Mouse (Mus musculus) kidney, postnatal 0 days (tissue): ENCODE measurements around the gene Scel. TPM values are rescaled to one million over a fixed set of nuclear protein-coding genes. Genes with fewer than 3 reads are reported as not detected.
A peak's percentile ranks its signal among the peaks of the same experiment; 100 is the strongest.

Experiments
- ATAC-seq: fragments of 200-750 bp; cut with Nextera tagmentation; replicated peaks from 2 replicates; pipeline ENCODE4 v1.8.0; 2017; ENCODE audit warnings: low read depth, moderate number of reproducible peaks, moderate TSS enrichment, moderate library complexity; ENCODE audit not compliant: low FRiP score
- DNase-seq: peaks from one replicate; pipeline ENCODE4 v3.0.0-alpha.2; 2016; ENCODE audit warnings: low spot score
- H3K27ac ChIP-seq: fragments of 300-500 bp; sonication (generic); 2 replicates; pipeline ENCODE4 v1.5.1; 2014; ENCODE audit warnings: mild to moderate bottlenecking
- H3K27me3 ChIP-seq: fragments of 300-500 bp; sonication (generic); 2 replicates; pipeline ENCODE4 v1.6.1; 2014; ENCODE audit warnings: low read length, mixed read lengths; ENCODE audit not compliant: insufficient read depth
- H3K36me3 ChIP-seq: fragments of 300-500 bp; sonication (generic); 2 replicates; pipeline ENCODE4 v1.6.1; 2014; ENCODE audit warnings: low read length, mixed read lengths; ENCODE audit not compliant: insufficient read depth
- H3K4me1 ChIP-seq: fragments of 300-500 bp; sonication (generic); replicated peaks from 2 replicates; pipeline ENCODE4 v1.6.1; 2014; ENCODE audit warnings: antibody characterized with exemption, low read length, mixed read lengths; ENCODE audit not compliant: insufficient read depth
- H3K4me2 ChIP-seq: fragments of 300-500 bp; sonication (generic); 2 replicates; pipeline ENCODE4 v1.6.1; 2014; ENCODE audit warnings: mild to moderate bottlenecking, low read length, moderate library complexity, mixed read lengths
- H3K4me3 ChIP-seq: fragments of 300-500 bp; sonication (generic); replicated peaks from 2 replicates; pipeline ENCODE4 v1.5.1; 2014; ENCODE audit warnings: low read depth, low read length
- H3K9ac ChIP-seq: fragments of 300-500 bp; sonication (generic); 2 replicates; pipeline ENCODE4 v1.6.1; 2014; ENCODE audit warnings: low read depth, low read length
- H3K9me3 ChIP-seq: fragments of 300-500 bp; sonication (generic); replicated peaks from 2 replicates; pipeline ENCODE4 v1.6.1; 2016; ENCODE audit warnings: low read length, inconsistent platforms, mixed read lengths
- CTCF ChIP-seq: IDR thresholded peaks from 2 replicates; pipeline ENCODE4 v1.5.1; 2016; ENCODE audit warnings: antibody characterized with exemption, low read depth, mild to moderate bottlenecking, moderate library complexity
- WGBS: fragments of 180-500 bp; shearing (Covaris S2); extraction: QIAGEN DNeasy Blood & Tissue Kit; methylation state at CpG from one replicate; pipeline ENCODE4 v1.1.7; 2014; 5-methylcytosine and 5-hydroxymethylcytosine counted together
- polyA plus RNA-seq: library from polyadenylated mRNA; unstranded; fragments of >200 nt; fragmentation: Nextera tagmentation; extraction: Ambion mirVana; gene quantifications from 2 replicates; pipeline ENCODE4 v1.2.1, GENCODE M21; 2015

Gene Scel
- polyA plus RNA-seq, 1 experiment from 2014 or later, result 4.1 TPM

DNA sequence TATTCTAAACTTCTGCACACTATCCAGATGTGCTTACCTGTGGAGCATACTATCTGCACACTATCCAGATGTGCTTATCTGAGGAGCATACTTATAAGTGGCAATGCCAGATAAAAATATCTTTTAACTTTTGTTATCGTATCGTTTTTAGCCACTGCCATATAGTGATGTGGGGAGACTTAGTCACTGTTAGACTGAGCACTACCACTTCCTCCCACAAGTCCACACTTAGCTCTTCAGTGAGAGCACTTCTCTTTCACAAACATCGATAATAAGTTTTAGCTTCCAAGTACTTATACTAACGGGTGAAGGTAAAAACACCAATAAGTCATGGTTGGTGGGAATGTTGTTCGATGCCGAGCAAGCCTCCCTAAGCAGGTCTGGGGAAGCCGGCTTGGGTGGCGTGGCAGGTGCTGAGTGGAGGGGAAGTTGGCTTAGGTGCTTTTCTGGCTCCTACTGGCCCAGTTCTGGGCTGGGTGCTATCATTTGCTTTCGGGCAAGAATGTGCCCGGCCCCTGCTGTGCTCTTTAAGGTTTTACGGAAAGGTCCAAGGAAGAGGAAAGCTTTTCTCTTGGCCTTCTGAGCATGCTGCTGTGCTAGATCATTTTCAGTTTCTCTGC lies 18.7 kb downstream of the Scel start:
- no peaks in the 10 kb centered on the region; the same call in 1 of the 2 replicates for H3K9me3 ChIP-seq
- no peak overlapping the region for H3K9ac ChIP-seq
- H3K4me3 ChIP-seq, result no peak overlapping the region
- DNase-seq (no peak), ATAC-seq (no peak)
- no peaks in the 10 kb centered on the region for H3K36me3 ChIP-seq
- H3K27me3 ChIP-seq, result no peaks in the 10 kb centered on the region
- TF ChIP-seq CTCF, result no peak
- no peak overlapping the region for H3K4me2 ChIP-seq
- H3K4me1 ChIP-seq, result no peaks in the 10 kb centered on the region
- no peak overlapping the region for H3K27ac ChIP-seq
- 88% methylated on average over 11 of the region's 11 CpGs for WGBS

DNA sequence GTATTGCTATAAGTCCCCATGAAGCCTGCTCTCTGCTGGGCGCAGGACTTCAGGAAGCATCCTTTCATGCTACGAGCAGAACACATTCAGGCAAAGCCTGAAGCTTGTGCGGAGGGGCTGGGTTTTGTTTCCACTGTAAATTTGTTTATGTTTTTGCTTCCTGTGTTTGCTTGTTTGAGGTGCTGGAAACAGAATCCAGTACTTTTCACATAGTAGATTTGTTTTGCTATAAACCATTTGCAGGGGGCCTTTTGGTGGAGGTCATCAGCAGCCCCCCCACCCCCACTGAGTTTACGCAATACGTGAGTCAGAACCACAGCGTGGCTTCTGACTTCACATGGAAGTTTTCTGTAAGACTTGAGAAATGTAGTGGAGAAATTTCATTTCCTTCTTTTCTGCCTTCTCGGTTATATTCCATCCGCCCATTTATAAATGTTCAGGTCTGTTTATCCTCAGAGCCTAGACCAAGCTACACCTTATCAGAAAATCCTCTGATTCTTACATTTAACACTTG lies 22.4 kb downstream of the Scel start:
- Histone ChIP-seq H3K4me1 (no peaks in the 10 kb centered on the region), H3K9ac (no peak overlapping the region), H3K36me3 (no peaks in the 10 kb centered on the region), H3K27ac (no peak overlapping the region), H3K9me3 (no peaks in the 10 kb centered on the region), H3K27me3 (no peaks in the 10 kb centered on the region), H3K4me3 (no peak overlapping the region), H3K4me2 (no peak overlapping the region)
- WGBS, result 85% methylated on average over 8 of the region's 8 CpGs
- no peak for ATAC-seq
- no peak for TF ChIP-seq CTCF
- no peak for DNase-seq

DNA sequence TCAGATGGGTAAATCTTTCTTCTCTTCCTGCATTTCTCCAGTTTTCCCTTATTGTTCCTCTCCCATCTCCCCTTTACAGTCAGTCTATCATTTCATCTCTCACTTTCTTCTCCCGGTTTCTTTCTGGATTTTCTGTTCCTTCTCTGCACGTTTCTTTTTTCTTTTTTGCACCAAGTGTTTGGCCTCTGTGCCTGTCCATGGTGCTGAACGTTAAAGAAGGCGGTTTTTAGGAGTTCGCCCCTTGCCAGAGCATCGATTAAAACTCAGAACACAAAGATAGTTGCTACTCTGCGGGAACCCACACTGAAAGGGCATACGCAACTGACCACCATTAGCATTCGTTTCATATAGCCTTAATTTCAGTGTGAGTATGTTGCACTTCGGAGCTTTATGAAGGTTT lies 23.2 kb downstream of the Scel start:
- no peak for TF ChIP-seq CTCF
- no peaks in the 10 kb centered on the region for H3K4me1 ChIP-seq
- H3K9ac ChIP-seq, result no peak overlapping the region
- H3K4me3 ChIP-seq, result no peak overlapping the region
- no peak overlapping the region for H3K27ac ChIP-seq
- peak; percentile 60 for DNase-seq
- no peaks in the 10 kb centered on the region for H3K36me3 ChIP-seq
- ATAC-seq, result no peak
- H3K9me3 ChIP-seq, result no peaks in the 10 kb centered on the region
- 36% methylated on average over 10 of the region's 10 CpGs for WGBS
- H3K27me3 ChIP-seq, result no peaks in the 10 kb centered on the region
- H3K4me2 ChIP-seq, result no peak overlapping the region

DNA sequence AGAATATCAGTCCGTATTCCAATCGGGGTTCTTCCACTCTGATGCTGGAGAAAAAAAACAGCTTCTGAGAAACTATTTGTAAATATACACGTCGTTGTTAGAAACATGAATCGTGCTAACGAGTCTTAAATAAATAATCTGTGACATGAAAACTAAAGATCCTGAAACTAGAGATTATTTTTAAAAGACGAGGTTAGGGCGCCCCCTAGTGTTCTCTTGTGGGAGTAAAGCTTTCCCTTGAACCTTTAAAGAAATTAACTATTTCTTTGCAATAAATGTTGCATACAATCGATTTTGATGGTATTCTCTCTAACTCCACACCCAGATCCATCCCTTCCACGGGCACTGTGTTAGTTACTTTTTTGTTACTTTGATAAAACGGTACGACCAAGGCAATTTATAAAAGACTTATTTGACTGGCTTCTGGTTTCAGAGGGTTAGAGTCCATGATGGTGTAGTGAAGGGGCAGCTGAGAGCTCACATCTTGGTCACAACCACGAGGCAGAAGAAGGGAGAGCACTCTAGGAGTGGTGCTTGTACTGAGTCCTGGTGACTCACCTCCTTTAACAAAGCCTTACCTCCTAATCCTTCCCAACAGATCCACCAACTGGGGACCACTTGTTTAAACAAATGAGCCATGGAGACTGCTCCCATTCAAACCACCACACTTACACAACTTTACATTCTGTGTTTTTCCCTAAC lies 24.4 kb downstream of the Scel start:
- no peaks in the 10 kb centered on the region for H3K36me3 ChIP-seq
- H3K4me2 ChIP-seq, result no peak overlapping the region
- peak; percentile 70 for DNase-seq
- no peaks in the 10 kb centered on the region for H3K9me3 ChIP-seq
- WGBS, result 15% methylated on average over 13 of the region's 13 CpGs
- TF ChIP-seq CTCF, result peak; percentile 75
- H3K4me1 ChIP-seq, result no peaks in the 10 kb centered on the region
- no peak overlapping the region for H3K27ac ChIP-seq
- H3K27me3 ChIP-seq, result no peaks in the 10 kb centered on the region
- H3K9ac ChIP-seq, result no peak overlapping the region
- ATAC-seq, result no peak
- no peak overlapping the region for H3K4me3 ChIP-seq

DNA sequence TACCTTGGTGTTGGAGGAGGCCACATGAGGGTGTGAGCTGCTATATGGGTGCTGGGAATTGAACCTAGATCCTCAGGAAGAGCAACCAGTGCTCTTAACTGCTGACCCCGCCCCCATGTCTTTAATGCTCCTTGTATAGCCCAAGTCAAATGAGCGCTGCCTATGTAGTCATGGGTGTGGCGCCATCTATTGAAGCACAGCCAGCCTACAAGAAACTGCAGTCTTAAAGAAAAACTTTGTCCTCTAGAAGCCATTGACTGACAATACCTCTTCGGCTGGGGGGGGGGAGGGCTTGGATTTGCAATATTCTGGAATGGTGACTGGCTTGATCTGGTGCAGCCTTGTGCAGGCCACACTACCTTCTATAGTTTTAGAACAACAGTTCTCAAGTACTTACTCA lies 26.7 kb downstream of the Scel start:
- H3K36me3 ChIP-seq, result no peaks in the 10 kb centered on the region
- 62% methylated on average over 4 of the region's 4 CpGs for WGBS
- no peak overlapping the region for H3K4me3 ChIP-seq

DNA sequence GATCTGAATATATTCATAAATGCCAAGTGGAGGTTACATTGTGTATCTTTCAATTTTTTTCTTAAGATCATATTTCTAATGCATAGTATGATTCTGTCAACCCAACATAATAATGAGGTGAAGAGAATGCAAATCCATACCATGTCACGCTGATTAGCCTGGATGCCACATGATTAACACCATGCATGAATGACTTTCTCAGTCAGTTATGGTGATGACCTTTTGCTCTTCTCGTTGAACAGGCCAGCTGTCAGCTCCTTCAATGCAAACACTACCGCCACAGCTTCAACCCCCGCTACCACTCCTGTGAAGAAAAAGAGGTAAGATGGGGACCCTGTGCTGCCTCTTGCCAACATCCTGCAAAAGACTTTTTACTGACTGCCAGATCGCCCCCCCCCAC lies 28.5 kb downstream of the Scel start:
- ATAC-seq (no peak), DNase-seq (no peak)
- Histone ChIP-seq H3K4me2 (no peak overlapping the region), H3K27ac (no peak overlapping the region), H3K9ac (no peak overlapping the region), H3K27me3 (no peaks in the 10 kb centered on the region), H3K4me3 (no peak overlapping the region), H3K36me3 (no peaks in the 10 kb centered on the region), H3K9me3 (no peaks in the 10 kb centered on the region), H3K4me1 (no peaks in the 10 kb centered on the region)
- TF ChIP-seq CTCF, result no peak
- 62% methylated on average over 5 of the region's 5 CpGs for WGBS

More for the DNA sequence above, 26.7 kb downstream of the Scel start:
- no peaks in the 10 kb centered on the region for H3K4me1 ChIP-seq
- no peak overlapping the region for H3K27ac ChIP-seq
- H3K27me3 ChIP-seq, result no peaks in the 10 kb centered on the region
- TF ChIP-seq CTCF, result 0 out of 2 replicates have a peak, but pooled peaks have one; percentile 21
- no peak overlapping the region for H3K4me2 ChIP-seq
- no peaks in the 10 kb centered on the region for H3K9me3 ChIP-seq
- DNase-seq (no peak), ATAC-seq (no peak)
- H3K9ac ChIP-seq, result no peak overlapping the region
